Mouse (Mus musculus) spleen, adult 2 months (tissue): ENCODE results near the gene Gm3880. TPM values are rescaled to one million over a fixed set of nuclear protein-coding genes. Genes with fewer than 3 reads are reported as not detected.
"Not testable (repeated sequence)": the region's sequence is repeated elsewhere in the genome, so short reads cannot be mapped to it uniquely, and the experiment has no call there.

Experiments used
- DNase-seq, 2 experiments: peaks; one replicate each; pipeline versions ENCODE4 v3.0.0 to v3.0.0-alpha.2; 2012 to 2021; ENCODE audit warnings: low spot score in 2 of 2, low read depth in 1 of 2
- H3K27ac ChIP-seq: fragments of 200-500 bp; 2 replicates; pipeline ENCODE4 v1.5.1; 2012; ENCODE audit warnings: low read length, inconsistent platforms; ENCODE audit not compliant: insufficient read depth
- H3K27me3 ChIP-seq: fragments of 200-500 bp; 2 replicates; pipeline ENCODE4 v1.6.1; 2012; ENCODE audit warnings: mild to moderate bottlenecking, moderate library complexity, low read length, inconsistent platforms; ENCODE audit not compliant: control insufficient read depth, insufficient read depth
- H3K36me3 ChIP-seq: fragments of 200-500 bp; 2 replicates; pipeline ENCODE4 v1.6.1; 2012; ENCODE audit warnings: mild to moderate bottlenecking, low read length, inconsistent platforms; ENCODE audit not compliant: control insufficient read depth, insufficient read depth
- H3K4me1 ChIP-seq: fragments of 200-500 bp; 2 replicates; pipeline ENCODE4 v1.6.1; 2011; ENCODE audit warnings: inconsistent platforms; ENCODE audit not compliant: control insufficient read depth, insufficient read depth, insufficient read length
- H3K4me3 ChIP-seq: fragments of 200-500 bp; 2 replicates; pipeline ENCODE4 v1.5.1; 2011; ENCODE audit warnings: mild to moderate bottlenecking, inconsistent platforms; ENCODE audit not compliant: insufficient read depth, insufficient read length; ENCODE audit errors: extremely low read depth
- CTCF ChIP-seq: fragments of 200-500 bp; IDR thresholded peaks from 2 replicates; pipeline ENCODE4 v1.5.1; 2011; ENCODE audit warnings: mild to moderate bottlenecking, inconsistent platforms; ENCODE audit not compliant: insufficient read depth, insufficient read length, insufficient replicate concordance; ENCODE audit errors: extremely low read depth
- POLR2A ChIP-seq: fragments of 200-500 bp; IDR thresholded peaks from 2 replicates; pipeline ENCODE4 v1.6.1; 2011; ENCODE audit warnings: low read depth, low read length, inconsistent platforms
- WGBS: fragments of 180-500 bp; shearing (Covaris S2); methylation state at CpG from one replicate; pipeline ENCODE4 v1.1.7; 2018; 5-methylcytosine and 5-hydroxymethylcytosine counted together
- polyA plus RNA-seq: library from polyadenylated mRNA; depleted of rRNA; stranded (reverse); fragments of >200 nt; gene quantifications from 2 replicates; pipeline ENCODE4 v1.2.3, GENCODE M21; 2012; rRNA removed

Gm3880 gene
- not detected in 2 replicates for polyA plus RNA-seq

DNA sequence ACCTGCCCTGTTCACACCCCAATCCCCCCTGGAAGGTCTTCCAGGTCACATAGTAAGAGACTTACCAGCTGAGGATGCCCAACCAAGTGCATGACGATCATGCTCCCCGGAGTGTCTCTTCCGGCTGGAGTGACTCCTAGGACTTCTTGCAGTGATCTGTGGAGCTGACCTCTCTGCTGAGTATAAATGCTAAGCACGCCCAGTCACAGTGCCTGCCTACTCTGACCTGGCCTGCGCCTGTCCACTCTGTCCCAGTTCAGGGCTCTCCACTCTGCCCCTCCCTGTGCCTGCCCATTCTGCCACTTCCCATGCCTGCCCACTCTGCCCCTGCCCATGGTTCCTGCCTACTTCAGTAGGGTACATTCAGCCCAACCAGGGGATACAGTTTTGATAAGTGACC lies at the start of gene Gm3880:
Gene Gm3880 (minus strand): TSS at position 101 of the 400 bp plus-strand sequence.
- DNase-seq, H3K4me1 ChIP-seq, H3K27ac ChIP-seq, H3K27me3 ChIP-seq, H3K36me3 ChIP-seq, H3K4me3 ChIP-seq: not testable (repeated sequence)
- 85% methylated on average over 5 of the region's 5 CpGs for WGBS

DNA sequence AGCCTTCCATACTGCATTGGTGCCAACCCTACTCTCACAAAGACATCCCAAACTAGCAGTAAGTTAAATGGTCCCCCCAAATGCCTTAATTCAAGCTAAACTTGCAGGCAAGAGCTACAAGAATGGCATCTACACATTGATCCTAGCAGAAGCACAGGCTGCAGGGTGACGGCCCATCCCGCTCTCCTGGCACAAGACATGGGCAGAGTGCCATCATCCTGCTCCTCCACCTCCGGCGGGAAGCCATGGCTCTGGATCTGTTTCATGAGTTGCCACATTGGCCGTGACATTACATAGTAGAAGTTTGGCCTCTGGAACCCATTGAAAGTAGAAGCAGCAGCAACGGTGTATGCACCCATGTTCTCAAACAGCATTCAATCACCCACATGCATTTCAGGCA lies 37.5 kb upstream of the Gm3880 start:
- H3K4me3 ChIP-seq, H3K36me3 ChIP-seq, H3K4me1 ChIP-seq, H3K27ac ChIP-seq, DNase-seq, H3K27me3 ChIP-seq: not testable (repeated sequence)
- WGBS = 87% methylated on average over 6 of the region's 6 CpGs

DNA sequence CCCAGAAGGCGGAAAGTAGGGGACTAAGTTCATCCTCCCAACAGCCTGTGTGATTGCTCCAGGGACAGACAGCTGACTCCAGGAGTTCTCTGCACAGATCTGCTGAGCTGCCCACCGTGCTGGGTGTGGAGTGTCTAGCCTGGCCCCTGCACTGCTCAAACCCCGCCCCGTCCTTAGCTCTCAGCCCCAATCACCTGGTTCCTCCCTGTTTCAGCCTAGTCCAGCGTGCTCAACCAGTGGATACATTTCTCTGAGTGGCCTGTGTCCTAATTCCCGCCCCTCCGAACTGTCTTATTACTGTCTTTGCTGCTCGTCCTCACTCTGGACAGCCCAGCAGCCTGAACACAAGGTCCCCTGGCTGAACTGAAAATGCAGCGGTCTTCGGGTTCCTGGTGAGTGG lies 20.8 kb upstream of the Gm3880 start, which contains the start of the genes Gm9112 and Dmrtc1b:
Gene Gm9112 (minus strand): TSS at position 101 of the 400 bp plus-strand sequence.
Gene Dmrtc1b (plus strand): TSS at position 331 of the 400 bp plus-strand sequence.
- not testable (repeated sequence) for DNase-seq, H3K36me3 ChIP-seq, H3K4me1 ChIP-seq, H3K27me3 ChIP-seq, H3K4me3 ChIP-seq, H3K27ac ChIP-seq
- WGBS = 71% methylated on average over 10 of the region's 10 CpGs

DNA sequence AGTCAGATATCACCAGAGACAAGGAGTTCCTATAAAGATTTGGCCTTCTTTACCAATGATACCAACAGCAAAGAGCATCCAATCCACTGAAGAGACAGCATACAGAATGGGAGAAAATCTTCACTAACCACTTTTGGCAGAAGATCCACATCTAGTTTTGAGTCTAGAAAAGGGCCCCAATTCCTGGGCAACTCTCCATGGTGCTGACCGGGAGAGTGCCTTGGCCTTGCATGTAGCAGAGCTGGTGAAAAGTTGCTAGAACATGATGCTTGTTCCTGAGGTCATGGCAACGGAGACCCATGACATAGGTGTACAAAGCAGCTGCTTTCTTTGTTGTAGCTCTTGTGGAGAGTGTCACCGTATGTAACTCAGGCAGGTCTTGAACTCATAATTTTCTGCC lies 13.9 kb upstream of the Gm3880 start:
- not testable (repeated sequence) for DNase-seq, H3K4me1 ChIP-seq, H3K27ac ChIP-seq, H3K27me3 ChIP-seq, H3K36me3 ChIP-seq, H3K4me3 ChIP-seq
- 69% methylated on average over 3 of the region's 3 CpGs for WGBS

DNA sequence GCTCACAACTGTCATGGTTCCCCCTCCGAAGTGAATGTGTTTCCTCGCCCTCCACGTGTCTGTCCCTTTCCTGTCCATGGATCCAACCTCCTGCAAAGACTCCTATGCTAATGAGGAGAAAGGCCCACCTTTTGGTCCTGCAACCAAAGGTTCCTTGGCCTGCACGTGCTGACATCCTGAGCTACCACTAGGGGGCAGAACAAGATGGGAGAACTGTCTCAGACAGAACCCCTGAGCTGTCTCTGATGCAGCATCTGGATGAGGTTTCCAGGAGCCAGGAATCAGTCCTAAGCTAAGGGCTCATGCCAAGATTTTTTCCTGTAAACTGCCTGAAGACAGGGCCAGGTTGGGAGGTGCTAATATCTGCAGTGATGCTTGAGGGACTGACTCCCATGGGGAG lies 2.5 kb upstream of the Gm3880 start:
- not testable (repeated sequence) for H3K27me3 ChIP-seq, H3K36me3 ChIP-seq, H3K4me3 ChIP-seq, H3K27ac ChIP-seq, H3K4me1 ChIP-seq
- WGBS = 15% methylated on average over 4 of the region's 4 CpGs
- DNase-seq = peak in 1 of 2 experiments; percentile 2

DNA sequence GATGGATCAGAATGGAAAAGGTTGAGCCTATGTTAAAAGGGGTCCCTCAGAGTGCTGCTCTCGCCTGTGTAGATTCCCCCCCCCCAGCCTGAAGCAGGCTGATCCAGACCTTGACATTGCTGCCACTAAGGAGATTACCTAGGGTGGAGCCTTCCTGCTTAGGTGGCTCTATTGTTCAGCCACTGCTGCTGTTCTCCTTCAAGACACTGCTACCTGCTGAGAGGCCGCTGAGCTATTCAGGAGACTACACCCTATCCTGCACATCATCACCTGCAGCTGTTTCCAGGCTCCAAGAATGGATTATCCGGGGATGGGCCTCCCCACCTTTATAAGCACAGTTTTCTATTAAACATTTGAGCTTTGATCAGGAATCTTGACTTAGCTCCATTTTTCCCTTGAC lies 2.1 kb downstream of the Gm3880 start:
- H3K27ac ChIP-seq, H3K27me3 ChIP-seq, DNase-seq, H3K36me3 ChIP-seq, H3K4me1 ChIP-seq, H3K4me3 ChIP-seq: not testable (repeated sequence)
- WGBS = 73% methylated on average over 3 of the region's 3 CpGs

DNA sequence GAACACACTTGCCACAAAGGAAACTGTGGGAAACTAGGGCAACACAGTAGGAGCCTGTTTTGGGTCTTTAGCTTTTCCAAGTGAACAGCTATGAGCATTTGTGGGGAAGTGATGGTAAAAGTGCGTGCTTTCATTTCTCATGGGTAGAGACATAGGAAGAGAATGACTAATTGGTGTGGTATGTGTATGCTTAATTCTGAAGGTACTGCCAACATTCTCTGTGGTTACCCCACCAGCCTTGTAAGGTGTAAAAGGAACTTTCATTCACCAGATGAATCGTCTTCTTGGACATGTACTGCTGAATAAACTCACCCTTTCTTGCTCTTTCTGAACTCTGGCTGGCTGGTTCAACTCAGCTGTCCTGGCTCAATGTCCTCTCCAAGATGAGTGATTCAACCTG lies 20.1 kb downstream of the Gm3880 start:
- no peaks in the 10 kb centered on the region for H3K27me3 ChIP-seq
- H3K4me1 ChIP-seq = no peaks in the 10 kb centered on the region
- no peaks in the 10 kb centered on the region for H3K36me3 ChIP-seq
- DNase-seq = no peak
- TF ChIP-seq CTCF (no peak), POLR2A (no peak)
- H3K27ac ChIP-seq = no peak overlapping the region
- no peak overlapping the region for H3K4me3 ChIP-seq
- WGBS = 77% methylated on average over 2 of the region's 2 CpGs

DNA sequence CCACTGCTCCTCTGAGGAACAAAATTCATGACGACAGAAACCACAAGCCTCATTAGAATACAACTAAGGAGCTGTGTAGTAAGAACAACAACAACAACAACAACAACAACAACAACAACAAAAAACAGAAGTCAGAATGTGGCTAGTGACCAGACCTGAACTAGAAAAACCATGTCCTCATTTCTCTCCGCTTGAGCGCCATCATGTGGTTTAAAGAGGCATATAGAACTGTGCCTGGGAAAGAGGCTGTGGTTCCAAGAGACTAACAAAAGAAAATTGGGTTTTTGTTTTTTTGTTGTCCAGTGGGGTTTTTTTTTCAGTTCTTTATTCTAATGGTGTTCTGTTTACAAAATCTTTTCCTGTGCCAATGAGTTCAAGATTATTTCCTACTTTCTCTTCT lies 26.1 kb downstream of the Gm3880 start:
- Histone ChIP-seq H3K27ac (no peak overlapping the region), H3K4me3 (no peak overlapping the region), H3K27me3 (no peaks in the 10 kb centered on the region), H3K4me1 (no peaks in the 10 kb centered on the region), H3K36me3 (no peaks in the 10 kb centered on the region)
- TF ChIP-seq CTCF = no peak
- TF ChIP-seq POLR2A = no peak
- 26% methylated on average over 3 of the region's 3 CpGs for WGBS
- peak in 1 of 2 experiments; percentile 5 for DNase-seq
